Mouse (Mus musculus) cerebellum, adult 11-12 months (tissue): ENCODE data around the gene Mier2.

Source experiments
- DNase-seq: peaks from one replicate; pipeline ENCODE4 v3.0.0; 2022

Mier2 gene

DNA sequence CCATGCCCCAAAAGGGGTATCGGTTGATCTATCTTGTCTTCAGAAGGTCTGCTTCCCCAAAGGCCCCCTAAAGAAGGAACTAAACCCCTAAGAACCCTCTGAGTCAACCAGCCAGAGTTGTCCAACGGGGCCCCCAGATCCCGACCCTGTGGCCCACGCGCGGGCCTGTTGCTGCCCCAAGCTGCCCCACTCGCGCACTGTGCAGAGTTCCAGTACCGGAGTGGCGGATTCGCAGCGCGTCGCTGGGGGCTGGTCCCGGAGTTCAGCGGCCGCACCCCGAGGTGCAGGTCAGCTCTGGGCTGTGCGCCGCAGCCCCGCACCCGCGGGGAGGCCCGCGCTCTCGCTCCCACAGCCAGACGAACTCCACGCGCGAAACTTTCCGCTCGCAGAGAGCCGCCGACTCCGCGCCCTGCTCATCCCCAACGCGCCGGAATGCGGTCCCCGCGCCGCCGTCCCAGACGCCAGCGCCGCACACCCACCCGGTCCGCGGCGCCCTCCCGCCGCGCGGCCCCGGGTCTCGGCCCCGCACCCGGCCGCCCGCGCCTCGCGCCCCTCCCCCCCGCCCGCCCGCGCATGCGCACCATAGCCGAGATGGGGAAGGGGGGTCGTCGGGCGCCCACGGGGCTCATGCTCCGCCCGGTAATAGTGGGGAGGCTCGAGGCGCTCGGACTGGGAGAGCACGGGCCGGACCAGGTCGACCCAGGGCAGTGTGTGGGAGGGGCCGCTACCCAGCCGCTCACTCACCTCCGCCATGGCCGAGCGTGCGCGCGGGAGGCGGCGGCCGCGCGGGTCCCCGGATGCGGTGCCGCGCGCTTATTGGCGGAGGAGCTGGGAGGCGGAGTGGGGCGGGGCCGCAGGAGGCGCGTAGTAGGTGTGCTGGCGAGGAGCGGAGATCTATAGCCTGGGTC, at the start of gene Mier2:
Gene Mier2, minus strand, starts transcription at position 870 of the 908 bp plus-strand sequence.
- DNase-seq = peak; percentile 89

DNA sequence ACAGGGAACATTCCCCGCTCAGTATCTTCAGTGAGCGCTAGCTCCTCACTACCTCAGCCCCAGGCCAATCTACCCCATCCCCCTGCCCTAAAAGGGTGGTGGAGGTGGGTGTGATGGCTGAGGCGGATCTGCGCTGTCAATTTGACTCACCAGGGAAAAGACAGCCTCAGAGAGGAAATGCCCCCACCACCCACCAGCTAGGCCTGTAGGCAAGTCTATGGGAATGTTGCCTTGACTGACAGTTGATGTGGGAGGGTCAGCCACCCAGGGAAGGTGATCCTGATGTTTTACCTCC, 42.9 kb upstream of the Mier2 start:
- DNase-seq = no peak

- DNase-seq = no peak
These were observed 42.3 kb upstream of the Mier2 start for GRCm38 (mm10) chr10:79597051-79597935.

GRCm38 (mm10) chr10:79595590-79595929, 40.6 kb upstream of the Mier2 start:
- no peak for DNase-seq

DNA sequence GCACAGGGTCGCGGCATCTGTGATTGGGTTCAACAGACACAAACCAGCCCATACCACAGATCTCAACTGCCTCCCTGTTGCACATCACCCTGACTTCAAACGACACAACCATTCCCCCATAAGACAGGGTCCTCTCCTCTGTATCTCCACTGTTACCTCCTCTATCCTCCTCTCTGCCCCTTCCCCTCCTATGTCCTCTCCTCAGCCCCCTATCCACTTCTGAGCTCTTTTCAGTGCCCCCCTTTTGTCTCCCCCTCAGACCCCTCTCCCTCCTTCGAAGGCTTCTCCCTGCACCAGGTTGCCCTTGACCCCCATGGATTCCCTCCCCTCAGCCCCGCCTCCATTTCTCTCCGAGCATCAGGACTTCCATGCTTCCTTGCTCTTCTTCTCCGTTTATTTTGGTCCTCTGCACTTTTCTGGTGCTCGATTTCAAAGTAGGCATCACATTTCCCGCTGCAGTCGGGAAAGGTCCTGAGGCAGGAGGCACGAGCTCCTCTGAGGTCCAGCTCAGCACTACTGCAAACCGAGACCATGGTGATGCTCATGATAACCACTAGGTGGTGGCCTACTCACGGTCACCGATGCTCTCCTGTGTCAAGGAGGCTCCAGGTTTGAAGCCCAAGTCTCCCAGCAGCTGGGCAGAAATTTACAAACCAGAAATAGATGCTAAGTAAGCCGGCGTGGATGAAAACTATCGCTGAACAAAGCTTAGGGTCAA, 40.0 kb upstream of the Mier2 start:
- DNase-seq = peak; percentile 60

- no peak for DNase-seq
These were observed 39.1 kb upstream of the Mier2 start for GRCm38 (mm10) chr10:79594111-79594510.

DNA sequence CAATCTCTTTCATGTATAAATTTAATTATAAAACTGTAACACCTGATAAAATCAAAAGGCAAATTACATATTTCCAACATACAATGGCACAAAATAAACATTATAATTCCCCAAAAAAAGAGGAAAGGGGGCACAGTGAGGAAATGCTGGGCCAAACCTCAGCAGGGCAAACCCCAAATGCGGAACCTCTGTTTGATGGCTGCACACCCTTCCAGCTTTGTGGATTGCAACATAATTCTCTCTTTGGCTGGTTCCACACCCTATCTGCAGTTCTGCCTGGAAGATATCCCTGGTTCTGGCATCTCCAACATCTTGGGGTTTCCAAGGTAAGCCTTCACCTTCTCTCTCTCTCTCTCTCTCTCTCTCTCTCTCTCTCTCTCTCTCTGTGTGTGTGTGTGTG, 35.7 kb upstream of the Mier2 start:
- DNase-seq = no peak

DNA sequence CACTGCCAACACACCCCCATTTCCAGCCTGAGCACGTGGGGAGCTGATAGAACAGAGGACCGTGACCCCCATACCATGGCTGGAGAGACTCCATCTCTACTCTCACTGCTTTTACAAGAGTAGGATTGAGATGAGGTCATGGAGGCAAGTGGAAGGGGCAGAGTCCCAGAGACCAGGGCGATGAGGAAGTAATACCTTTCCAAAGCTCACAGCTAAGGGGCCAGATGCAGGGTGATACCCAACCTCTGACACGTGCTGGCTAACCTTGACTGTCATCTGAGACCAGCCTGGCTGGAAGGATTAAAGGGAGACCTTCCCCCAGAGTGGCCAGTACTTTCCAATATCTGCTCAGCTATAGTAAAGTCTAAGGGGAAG, 32.7 kb upstream of the Mier2 start:
- no peak for DNase-seq

GRCm38 (mm10) chr10:79587061-79587751, 32.2 kb upstream of the Mier2 start, which contains the start of gene Theg:
TSS of gene Theg (minus strand) at chr10:79587331.
- DNase-seq = no peak

GRCm38 (mm10) chr10:79586243-79586642, 31.2 kb upstream of the Mier2 start:
- DNase-seq = no peak

DNA sequence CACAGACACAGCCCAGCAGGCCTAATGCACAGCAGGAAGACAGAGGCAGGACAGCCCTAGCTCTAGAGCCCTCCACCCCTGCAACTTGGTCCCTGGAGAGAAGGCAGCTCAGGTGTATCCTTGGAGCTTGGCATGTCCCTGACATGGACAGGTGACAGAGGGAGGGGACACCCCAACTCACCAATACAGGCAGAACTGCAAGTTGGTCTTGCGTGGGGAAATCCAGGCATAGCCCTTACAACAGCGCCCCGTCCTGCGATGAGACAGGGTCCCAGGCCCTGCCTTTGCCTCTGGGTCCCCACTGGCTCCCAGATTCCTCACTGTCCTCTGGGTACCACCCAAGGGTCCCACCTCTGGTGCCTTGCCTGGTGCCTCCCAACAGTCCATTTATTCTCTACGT, 30.7 kb upstream of the Mier2 start:
- DNase-seq = no peak

- no peak for DNase-seq
These were observed 30.1 kb upstream of the Mier2 start for GRCm38 (mm10) chr10:79585136-79585535.

DNA sequence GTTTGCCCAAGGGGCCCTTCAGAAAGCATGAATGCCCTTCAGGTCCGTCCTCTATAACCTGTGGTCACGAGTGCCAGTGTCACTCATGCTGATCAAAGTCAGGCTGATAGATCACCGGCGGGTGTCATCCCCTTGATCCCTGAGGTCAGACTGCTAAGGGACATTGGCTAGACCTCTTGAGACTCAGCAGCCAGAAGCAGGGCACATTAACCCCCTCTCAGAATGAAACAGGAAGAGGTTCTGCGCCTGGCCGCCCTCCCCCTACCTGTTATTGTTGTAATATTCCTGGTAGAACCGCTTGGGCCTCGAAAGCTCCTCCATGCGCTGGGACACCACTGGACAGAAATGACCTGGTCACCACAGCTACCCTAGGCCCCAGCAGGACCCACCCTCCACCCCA, 29.4 kb upstream of the Mier2 start:
- DNase-seq = no peak

- DNase-seq = no peak
These were observed 29.0 kb upstream of the Mier2 start for GRCm38 (mm10) chr10:79584021-79584420.

GRCm38 (mm10) chr10:79581501-79581900, 26.5 kb upstream of the Mier2 start:
- DNase-seq = no peak

GRCm38 (mm10) chr10:79580811-79581210, 25.8 kb upstream of the Mier2 start:
- no peak for DNase-seq

GRCm38 (mm10) chr10:79580356-79580755, 25.4 kb upstream of the Mier2 start:
- DNase-seq = no peak

DNA sequence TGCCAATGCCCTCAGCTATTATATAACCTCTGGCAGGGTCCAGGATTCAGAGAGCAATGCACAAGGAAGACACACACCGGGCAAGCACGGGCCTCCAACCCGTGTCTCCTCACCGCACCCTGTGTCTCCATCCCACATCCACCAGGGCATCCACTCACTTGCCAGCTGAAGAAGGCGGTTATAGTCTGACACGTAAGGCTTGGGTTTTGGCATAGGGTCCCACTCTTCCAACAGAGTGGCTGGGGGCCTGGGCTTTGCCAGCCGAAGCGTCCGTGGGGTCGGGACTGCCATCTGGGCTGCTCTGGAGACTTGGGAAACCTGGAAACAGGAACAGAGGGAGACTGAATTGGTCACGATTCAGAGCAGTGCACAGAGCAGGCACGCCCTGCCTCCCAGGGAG, 24.8 kb upstream of the Mier2 start:
- DNase-seq = no peak

- no peak for DNase-seq
These were observed 23.9 kb upstream of the Mier2 start for GRCm38 (mm10) chr10:79578891-79579290.

GRCm38 (mm10) chr10:79578276-79578675, 23.3 kb upstream of the Mier2 start:
- DNase-seq = no peak

DNA sequence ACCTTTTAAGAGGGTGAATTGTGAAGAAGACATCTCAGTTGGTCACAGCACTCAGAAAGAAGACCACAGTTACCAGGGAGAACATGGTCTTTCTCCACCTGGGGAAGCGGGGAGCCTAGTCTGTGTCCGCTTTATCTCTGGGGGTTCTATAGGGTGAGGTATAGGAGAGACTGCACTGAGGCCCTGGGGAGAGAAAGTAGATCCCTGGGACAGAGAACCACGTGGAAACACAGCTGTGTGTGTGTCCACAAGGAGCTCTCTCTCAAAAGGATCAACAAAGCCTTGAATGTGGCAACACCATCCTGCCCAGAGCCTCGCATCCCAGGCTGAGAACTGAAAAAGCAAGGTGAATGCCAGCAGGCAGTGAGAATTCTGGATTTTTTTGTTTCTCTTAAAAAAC, 22.4 kb upstream of the Mier2 start:
- DNase-seq = no peak

DNA sequence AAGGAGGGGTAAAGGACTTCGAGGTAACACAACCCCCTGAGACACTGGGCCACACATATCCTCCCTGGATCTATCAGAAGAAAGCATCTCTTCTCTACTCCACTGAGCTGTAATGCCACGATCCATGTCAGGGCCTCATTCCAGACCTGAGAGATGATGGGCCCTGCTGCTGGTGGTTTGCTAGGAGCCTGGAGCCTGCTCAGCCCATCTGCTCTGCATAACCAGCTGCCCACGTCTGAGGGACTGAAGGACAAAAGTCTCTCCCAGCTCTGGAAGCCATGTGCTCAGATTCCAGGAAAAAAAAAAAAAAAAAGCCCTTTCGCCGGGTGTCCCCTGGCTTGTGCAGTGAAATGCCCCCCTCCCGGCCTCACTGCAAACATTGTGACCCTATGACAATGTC, 20.8 kb upstream of the Mier2 start:
- DNase-seq = no peak

DNA sequence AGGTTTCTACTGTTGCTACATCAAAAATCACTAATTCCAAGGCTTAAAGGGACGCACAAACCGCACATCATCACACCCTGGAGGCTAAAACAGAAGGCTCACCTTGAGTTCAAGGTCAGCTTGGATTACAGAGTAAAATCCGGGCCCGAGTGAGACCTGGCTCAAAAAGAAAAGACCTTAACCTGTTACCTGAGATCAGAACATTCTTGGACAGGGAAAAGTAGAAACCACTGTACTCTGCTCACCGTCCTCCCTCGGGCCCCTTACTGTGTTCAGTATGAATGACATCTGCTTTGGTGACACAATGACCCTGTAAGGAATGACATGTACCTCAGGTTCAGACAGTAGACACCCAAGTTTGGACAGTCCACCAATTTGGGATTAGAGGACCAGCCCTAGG, 19.8 kb upstream of the Mier2 start:
- DNase-seq = no peak
